Mouse (Mus musculus): ENCODE results near the gene Msh4. TPM values are rescaled to one million over a fixed set of nuclear protein-coding genes. Genes with fewer than 3 reads are reported as not detected.

Msh4 gene
- 0.23 and 0.61 TPM in 2 replicates for total RNA-seq (2017)

- ATAC-seq (ENCODE audit: extremely low read depth, insufficient number of reproducible peaks, low FRiP score, poor library complexity, severe bottlenecking), result no peak
Measured at GRCm38 (mm10) chr3:153906136-153906871, at the start of gene Msh4. Gene Msh4 (minus strand): TSS chr3:153906138.

DNA sequence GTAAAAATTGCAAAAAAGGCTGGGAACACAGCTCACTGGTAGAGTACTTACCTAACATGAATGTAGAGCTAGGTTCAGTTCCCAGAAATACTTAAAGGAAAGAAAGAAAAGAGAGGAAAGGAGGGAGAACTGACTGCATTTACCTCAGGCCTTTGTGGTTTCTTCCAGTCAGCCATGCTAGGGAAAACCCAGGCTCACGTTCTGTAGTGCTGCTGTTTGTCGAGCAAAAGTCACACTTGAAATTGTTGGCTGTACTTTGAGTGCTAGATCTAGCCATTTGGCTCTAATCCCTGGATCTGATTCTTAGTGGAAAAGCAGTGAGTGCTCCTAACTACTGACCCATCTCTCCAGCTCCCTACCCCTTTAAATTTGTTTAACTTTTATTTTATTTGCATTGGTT is 42.2 kb upstream of the Msh4 start:
- no peak for ATAC-seq (ENCODE audit: extremely low read depth, insufficient number of reproducible peaks, low FRiP score, poor library complexity, severe bottlenecking)

DNA sequence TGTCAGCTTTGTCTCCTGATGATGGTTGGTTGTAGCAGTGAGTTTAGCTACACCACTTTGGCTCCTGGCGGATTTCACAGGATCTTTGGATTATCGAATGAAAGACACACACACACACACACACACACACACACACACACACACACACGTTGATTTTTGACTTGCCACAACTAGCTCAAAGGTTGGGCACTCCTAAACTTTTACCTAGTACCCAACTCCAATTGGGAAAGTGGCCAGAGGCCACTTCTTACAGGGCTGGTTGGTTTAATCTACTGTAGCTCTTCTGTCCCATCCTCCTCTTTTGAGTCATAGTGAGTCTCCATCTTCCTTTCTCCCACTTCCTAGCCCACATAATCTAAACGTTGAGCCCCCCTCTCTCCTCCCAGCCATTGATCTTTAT is 41.3 kb upstream of the Msh4 start:
- no peak for ATAC-seq (ENCODE audit: extremely low read depth, insufficient number of reproducible peaks, low FRiP score, poor library complexity, severe bottlenecking)

GRCm38 (mm10) chr3:153944335-153944990 is 38.5 kb upstream of the Msh4 start, which contains the start of gene Acadm:
Gene Acadm (minus strand): TSS chr3:153944632.
- ATAC-seq (ENCODE audit: extremely low read depth, insufficient number of reproducible peaks, low FRiP score, poor library complexity, severe bottlenecking), result peak; percentile 94

DNA sequence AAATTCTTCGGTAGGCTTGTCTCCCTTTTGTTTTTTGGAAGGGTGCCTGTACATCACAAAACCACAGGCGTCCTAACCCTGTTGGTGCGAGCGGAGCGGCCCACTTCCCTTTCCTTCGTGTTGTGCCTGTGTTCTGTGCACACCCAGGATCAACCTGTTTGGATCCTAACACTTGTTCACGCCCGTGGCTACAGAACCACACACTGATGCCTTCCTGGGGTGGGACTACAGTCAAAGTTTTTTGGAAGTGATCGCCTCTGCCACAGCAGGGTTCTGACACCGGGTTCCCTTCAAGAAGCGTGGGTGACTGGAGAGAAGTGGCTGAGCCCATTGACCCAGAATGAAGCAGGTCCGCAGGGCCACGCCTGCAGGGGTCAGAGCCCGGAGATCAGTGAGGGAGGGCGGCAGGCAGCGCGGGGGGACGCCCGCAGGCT is 38.0 kb upstream of the Msh4 start:
- peak; percentile 17 for ATAC-seq (ENCODE audit: extremely low read depth, insufficient number of reproducible peaks, low FRiP score, poor library complexity, severe bottlenecking)

DNA sequence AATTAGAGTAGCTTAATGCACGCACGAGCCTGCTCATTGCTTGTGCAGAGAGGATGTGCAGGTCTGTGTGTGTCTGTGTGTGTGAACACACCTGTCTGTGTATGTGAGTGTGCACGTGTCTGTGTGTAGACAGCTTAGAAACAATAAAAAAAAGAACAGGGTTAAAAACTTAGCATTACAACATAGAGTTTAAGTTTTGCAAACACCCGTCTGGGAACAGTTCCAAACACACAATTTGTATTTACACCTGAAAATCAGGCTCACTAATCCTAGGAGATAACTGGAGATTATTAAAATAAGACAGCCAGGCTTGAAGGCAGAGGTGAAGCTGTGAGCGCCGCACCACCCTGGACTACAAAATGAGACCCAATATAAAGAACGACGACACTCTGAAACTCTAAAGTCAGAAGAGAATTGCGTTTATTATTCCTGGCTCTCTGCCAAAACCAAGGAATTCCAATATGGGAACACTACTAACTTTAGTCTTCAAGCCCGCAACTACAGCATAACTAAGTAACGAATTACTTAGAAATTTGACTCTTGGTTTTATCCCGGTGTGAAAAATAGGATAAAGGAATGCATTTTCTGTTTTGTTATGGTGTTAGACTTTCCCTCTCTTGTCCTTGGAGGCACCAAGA is 37.2 kb upstream of the Msh4 start:
- no peak for ATAC-seq (ENCODE audit: extremely low read depth, insufficient number of reproducible peaks, low FRiP score, poor library complexity, severe bottlenecking)

- ATAC-seq (ENCODE audit: extremely low read depth, insufficient number of reproducible peaks, low FRiP score, poor library complexity, severe bottlenecking), result no peak
Measured at GRCm38 (mm10) chr3:153941613-153942012, 35.7 kb upstream of the Msh4 start.

GRCm38 (mm10) chr3:153940486-153940885 is 34.5 kb upstream of the Msh4 start:
- ATAC-seq (ENCODE audit: extremely low read depth, insufficient number of reproducible peaks, low FRiP score, poor library complexity, severe bottlenecking), result no peak

DNA sequence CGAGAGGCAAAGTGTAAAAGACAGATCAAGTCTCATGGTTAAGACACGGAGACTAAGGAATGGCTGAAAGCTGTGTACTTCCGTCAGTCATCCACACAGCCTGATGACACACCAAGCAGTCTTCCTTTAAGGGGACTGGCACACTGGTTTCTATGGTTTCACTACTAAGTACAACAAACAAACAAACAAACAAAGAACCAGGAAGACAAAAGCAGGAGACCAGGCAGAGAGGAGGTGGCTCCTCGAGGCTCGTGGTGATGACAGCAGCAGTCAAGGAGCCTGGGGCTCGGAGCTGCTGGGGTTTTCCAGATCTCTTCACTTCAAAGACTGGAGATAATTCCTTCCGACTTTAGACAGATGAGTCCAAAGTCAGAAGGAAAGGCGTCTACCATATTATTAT is 34.1 kb upstream of the Msh4 start:
- ATAC-seq (ENCODE audit: extremely low read depth, insufficient number of reproducible peaks, low FRiP score, poor library complexity, severe bottlenecking), result no peak

DNA sequence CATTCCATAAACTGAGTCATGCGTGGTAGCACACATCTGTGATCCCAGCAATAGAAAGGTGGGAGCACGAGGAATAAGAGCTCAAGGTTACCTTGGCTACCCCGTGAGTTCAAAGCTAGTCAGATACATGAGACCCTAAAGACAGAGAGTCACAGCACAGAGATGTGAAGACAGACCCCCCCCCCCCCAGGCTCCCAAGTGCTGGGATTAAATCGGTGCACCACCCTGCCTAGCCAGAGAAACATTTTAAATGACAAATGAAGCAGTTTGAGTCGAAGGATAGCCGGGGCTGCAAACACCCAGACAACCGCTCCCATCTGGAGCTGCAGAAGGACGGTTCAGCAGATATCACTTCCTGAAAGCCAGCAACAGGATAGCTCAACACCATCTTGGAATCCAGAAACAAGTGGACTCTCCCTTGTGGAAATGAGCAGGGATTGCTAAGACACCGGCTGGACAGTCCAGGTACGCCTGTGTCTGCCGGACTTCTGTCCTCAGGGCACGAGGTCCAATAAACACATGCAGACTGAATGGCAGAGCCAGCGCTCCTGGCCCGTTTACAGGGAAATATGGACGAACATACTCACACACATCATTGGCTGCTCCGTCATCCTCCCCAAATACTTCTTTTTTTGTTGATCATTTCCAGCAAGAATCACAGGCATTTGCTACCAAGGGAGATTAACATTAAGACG is 31.3 kb upstream of the Msh4 start:
- no peak for ATAC-seq (ENCODE audit: extremely low read depth, insufficient number of reproducible peaks, low FRiP score, poor library complexity, severe bottlenecking)

DNA sequence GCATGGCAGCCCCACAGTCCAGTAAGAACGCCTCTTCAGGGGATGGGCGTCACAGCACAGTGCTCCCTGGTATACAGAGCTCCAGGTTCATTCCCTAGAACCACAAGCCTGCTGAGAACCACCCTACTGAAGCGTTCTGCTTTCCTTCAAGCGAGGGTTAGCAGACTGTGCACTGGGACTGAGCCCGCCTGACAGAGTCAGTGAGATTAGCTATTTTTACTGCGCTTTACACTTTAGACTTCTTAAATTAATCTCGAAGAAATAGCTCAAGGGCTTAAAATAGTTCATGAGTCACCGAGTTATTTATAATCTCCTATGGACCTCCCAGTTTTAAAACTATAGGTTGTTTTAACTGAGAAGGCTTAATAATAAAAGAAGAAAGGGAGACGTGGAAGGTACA is 29.9 kb upstream of the Msh4 start:
- ATAC-seq (ENCODE audit: extremely low read depth, insufficient number of reproducible peaks, low FRiP score, poor library complexity, severe bottlenecking), result no peak

DNA sequence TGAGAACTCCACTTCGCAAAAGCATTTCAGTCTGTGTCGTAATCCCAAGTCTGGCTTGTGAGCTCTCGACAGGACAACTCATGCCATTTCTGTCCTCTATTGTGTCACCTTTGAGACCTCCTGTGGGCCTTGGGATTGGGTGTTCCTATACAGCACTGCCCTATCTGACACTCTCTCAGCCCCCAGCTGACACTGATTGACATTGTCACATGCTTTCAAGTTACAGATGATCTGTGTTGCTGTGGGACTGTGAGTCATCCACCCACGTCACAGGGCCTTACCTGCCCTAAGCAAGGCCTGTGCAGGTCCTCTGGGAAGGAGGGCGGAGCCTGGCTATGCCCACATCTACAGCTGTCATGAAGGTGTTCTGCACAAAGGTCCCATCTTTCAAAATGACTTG is 26.5 kb upstream of the Msh4 start:
- no peak for ATAC-seq (ENCODE audit: extremely low read depth, insufficient number of reproducible peaks, low FRiP score, poor library complexity, severe bottlenecking)

DNA sequence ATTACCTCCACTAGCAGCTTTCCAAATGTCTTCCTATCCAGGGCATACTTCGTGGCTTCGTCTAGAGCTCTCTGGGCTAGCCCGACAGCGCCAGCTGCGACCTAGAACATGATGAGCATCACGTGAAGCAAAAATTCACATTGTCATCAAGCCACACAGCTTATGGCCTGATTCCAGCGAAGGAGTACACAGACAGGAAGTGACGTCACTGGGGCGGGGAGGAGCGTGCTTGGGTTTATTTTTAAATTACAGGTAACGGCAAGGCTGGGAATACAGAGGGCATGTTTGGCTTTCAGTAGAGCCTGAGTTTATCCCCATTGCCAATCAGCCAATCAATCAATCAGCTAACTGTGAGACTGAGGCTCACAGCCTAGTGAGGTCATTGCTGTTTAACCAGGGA is 23.6 kb upstream of the Msh4 start:
- ATAC-seq (ENCODE audit: extremely low read depth, insufficient number of reproducible peaks, low FRiP score, poor library complexity, severe bottlenecking), result no peak

- ATAC-seq (ENCODE audit: extremely low read depth, insufficient number of reproducible peaks, low FRiP score, poor library complexity, severe bottlenecking), result no peak
Measured at GRCm38 (mm10) chr3:153926333-153926732, 20.4 kb upstream of the Msh4 start.

DNA sequence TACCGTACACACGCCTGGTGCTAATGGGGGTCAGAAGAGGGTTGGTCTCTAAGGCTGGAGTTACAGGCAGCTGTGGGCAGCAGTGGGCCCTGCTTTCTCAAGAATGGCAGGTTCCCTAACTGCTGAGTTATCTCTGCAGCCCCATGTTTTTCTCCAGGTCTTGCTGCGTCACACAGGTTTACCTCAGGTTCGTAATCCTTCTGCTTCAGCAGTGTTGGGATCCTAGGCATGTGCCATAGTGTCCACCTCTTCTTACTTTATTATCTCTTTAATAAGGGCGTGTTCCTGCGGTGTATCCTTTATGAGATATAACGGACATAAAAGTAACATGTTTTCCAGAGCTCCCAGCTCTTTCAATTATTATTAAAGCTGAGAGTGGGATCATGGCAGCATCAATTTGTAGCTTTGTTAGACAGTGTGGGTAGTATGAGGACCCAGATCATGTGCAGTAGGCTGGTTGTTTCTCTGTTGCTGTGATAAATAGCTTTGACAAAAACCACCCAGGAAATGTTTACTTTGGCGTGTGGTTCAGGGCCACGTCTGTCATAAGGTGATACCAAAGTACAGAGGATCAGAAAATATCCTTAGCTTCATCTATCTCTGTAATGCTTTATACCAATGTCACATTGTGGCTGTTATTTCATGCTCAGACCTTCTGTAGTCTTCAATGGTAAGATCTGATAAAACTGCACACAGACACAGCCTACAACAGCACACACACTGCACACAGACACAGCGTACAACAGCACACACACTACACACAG is 15.4 kb upstream of the Msh4 start:
- no peak for ATAC-seq (ENCODE audit: extremely low read depth, insufficient number of reproducible peaks, low FRiP score, poor library complexity, severe bottlenecking)

- ATAC-seq (ENCODE audit: extremely low read depth, insufficient number of reproducible peaks, low FRiP score, poor library complexity, severe bottlenecking), result no peak
Measured at GRCm38 (mm10) chr3:153917200-153917599, 11.3 kb upstream of the Msh4 start.

- no peak for ATAC-seq (ENCODE audit: extremely low read depth, insufficient number of reproducible peaks, low FRiP score, poor library complexity, severe bottlenecking)
Measured at GRCm38 (mm10) chr3:153913510-153914243, 7.7 kb upstream of the Msh4 start.

All from neutrophil, adult 5-6 weeks (primary cell).